Mouse (Mus musculus) megakaryocyte-erythroid progenitor cell, adult 5-6 weeks (primary cell): ENCODE results near the gene Psd. TPM values are rescaled to one million over a fixed set of nuclear protein-coding genes. Genes with fewer than 3 reads are reported as not detected.

Source experiments
- ATAC-seq: replicated peaks from 2 replicates; pipeline ENCODE4 v1.8.0; 2016; ENCODE audit warnings: mild to moderate bottlenecking, inconsistent platforms; ENCODE audit not compliant: severe bottlenecking, poor library complexity, low FRiP score, low TSS enrichment
- total RNA-seq, 2 experiments: library from RNA; stranded (forward) in 1 of 2; stranded (reverse) in 1 of 2; fragments of 200-1000, 215-1000 nt in 1 of 2; fragments of >200 nt in 1 of 2; fragmentation: Nextera tagmentation in 1 of 2; gene quantifications; 2 replicates each; pipeline ENCODE4 v1.2.3; 2014 to 2017

The Psd gene
- total RNA-seq (2014; fragmentation: Nextera tagmentation): 3.4 and 7.1 TPM in 2 replicates
- 0.99 TPM in 1 of 2 replicates, not detected in the other for total RNA-seq (2017)

- no peak for ATAC-seq
Observed at GRCm38 (mm10) chr19:46326756-46327305, at the start of gene Psd. TSS of gene Psd (minus strand) at chr19:46327156.

GRCm38 (mm10) chr19:46375891-46376290 is 48.9 kb upstream of the Psd start:
- ATAC-seq: no peak

GRCm38 (mm10) chr19:46375489-46375888 is 48.5 kb upstream of the Psd start:
- ATAC-seq: no peak

- no peak for ATAC-seq
Observed at GRCm38 (mm10) chr19:46374477-46375088, 47.6 kb upstream of the Psd start.

- peak; percentile 83 for ATAC-seq
Observed at GRCm38 (mm10) chr19:46369204-46369603, 42.2 kb upstream of the Psd start.

GRCm38 (mm10) chr19:46367798-46368590 is 41.0 kb upstream of the Psd start:
- ATAC-seq: no peak

- 0 out of 2 replicates have a peak, but pooled peaks have one; percentile 18 for ATAC-seq
Observed at GRCm38 (mm10) chr19:46363294-46364009, 36.5 kb upstream of the Psd start.

GRCm38 (mm10) chr19:46362104-46362503 is 35.1 kb upstream of the Psd start:
- ATAC-seq: no peak

GRCm38 (mm10) chr19:46358381-46358780 is 31.4 kb upstream of the Psd start:
- ATAC-seq: no peak

GRCm38 (mm10) chr19:46357344-46358280 is 30.7 kb upstream of the Psd start:
- peak; percentile 58 for ATAC-seq

- ATAC-seq: peak; percentile 88
Observed at GRCm38 (mm10) chr19:46356701-46357138, 29.8 kb upstream of the Psd start.

GRCm38 (mm10) chr19:46350168-46350932 is 23.4 kb upstream of the Psd start, which contains the start of gene 2310034G01Rik:
TSS of gene 2310034G01Rik (minus strand) at chr19:46350302.
- ATAC-seq: no peak

GRCm38 (mm10) chr19:46349550-46349949 is 22.6 kb upstream of the Psd start:
- ATAC-seq: no peak

GRCm38 (mm10) chr19:46348761-46349458 is 22.0 kb upstream of the Psd start:
- ATAC-seq: peak; percentile 56

- ATAC-seq: peak; percentile 7; the same call in 1 of the 2 replicates
Observed at GRCm38 (mm10) chr19:46347936-46348668, 21.1 kb upstream of the Psd start.

- no peak for ATAC-seq
Observed at GRCm38 (mm10) chr19:46347146-46347545, 20.2 kb upstream of the Psd start.
